In the genomic region with DNA sequence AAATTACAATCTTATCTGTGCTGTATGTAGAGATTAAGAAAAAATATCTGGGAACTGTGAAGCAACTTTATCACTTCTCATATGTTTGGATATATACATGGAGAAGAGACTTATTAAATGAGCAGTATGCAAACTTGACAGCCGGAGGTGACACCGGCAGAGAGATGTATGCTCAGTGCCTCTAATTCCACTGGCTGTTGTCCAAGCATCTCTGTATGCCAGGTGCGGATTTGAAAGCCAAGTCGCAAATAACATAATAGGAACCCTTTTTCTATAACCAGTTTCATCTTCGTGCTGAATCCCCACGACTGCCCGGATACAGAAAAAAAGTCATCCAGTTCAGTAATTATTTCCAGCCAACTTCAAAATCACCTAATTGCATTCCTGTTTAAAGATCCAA, we compare ENCODE assay signal across 22 mouse cellular contexts. TPM values are rescaled to one million over a fixed set of nuclear protein-coding genes. Genes with fewer than 3 reads are reported as not detected.
A peak's percentile ranks its signal among the peaks of the same experiment; 100 is the strongest.
DNase-seq lines count a peak whose midpoint lies in the region; ATAC-seq and TF ChIP-seq lines count a peak whose summit lies in the region.
"Had no signal": no experiment of that assay in that cellular context is flagged by ENCODE, and none has a peak within 500 bp of the region (broad histone marks: within the 10 kb centered on the region; RNA-seq: fewer than 3 reads in every experiment).

No protein-coding gene starts in this region.

- H3K36me3 ChIP-seq in embryonic facial prominence, embryonic 11.5 days (replicated peaks; ENCODE audit: control insufficient read depth, insufficient read depth, low read depth, low read length) = no peaks in the 10 kb centered on the region
- no peaks in the 10 kb centered on the region for H3K36me3 ChIP-seq in embryonic facial prominence, embryonic 10.5 days (replicated peaks)
- H3K36me3 ChIP-seq in midbrain, postnatal 0 days (ENCODE audit: insufficient read depth, low read length) = no peaks in the 10 kb centered on the region
- H3K36me3 ChIP-seq in midbrain, embryonic 10.5 days = no peaks in the 10 kb centered on the region
- no peaks in the 10 kb centered on the region for H3K36me3 ChIP-seq in neural tube, embryonic 15.5 days
- H3K36me3 ChIP-seq: heart, embryonic 13.5 days; hindbrain, embryonic 12.5 days had no signal

- no peak overlapping the region for H3K4me2 ChIP-seq in embryonic facial prominence, embryonic 11.5 days (ENCODE audit: low read depth, low read length)
- H3K4me2 ChIP-seq in midbrain, postnatal 0 days (ENCODE audit: low read depth, low read length, poor library complexity, severe bottlenecking) = no peak overlapping the region
- no peak overlapping the region for H3K4me2 ChIP-seq in neural tube, embryonic 15.5 days
- H3K4me2 ChIP-seq: heart, embryonic 13.5 days; hindbrain, embryonic 12.5 days; midbrain, embryonic 11.5 days had no signal

- WGBS in embryonic facial prominence, embryonic 11.5 days = 61% methylated on average over 7 of the region's 7 CpGs
- 75% methylated on average over 7 of the region's 7 CpGs for WGBS in embryonic facial prominence, embryonic 10.5 days
- WGBS in midbrain, postnatal 0 days = 78% methylated on average over 7 of the region's 7 CpGs
- 92% methylated on average over 7 of the region's 7 CpGs for WGBS in midbrain, embryonic 10.5 days
- WGBS in neural tube, embryonic 15.5 days = 76% methylated on average over 7 of the region's 7 CpGs

- peak; percentile 43 for DNase-seq in embryonic facial prominence, embryonic 11.5 days (ENCODE audit: low spot score)
- no peak for DNase-seq in embryonic facial prominence, embryonic 10.5 days (ENCODE audit: low spot score)
- DNase-seq in midbrain, postnatal 0 days (ENCODE audit: low spot score) = peak; percentile 20
- no peak for DNase-seq in midbrain, embryonic 10.5 days (ENCODE audit: low spot score)
- DNase-seq in cerebellum, adult 9-11 months = peak; percentile 49
- DNase-seq in yolk sac, embryonic 10.5 days (ENCODE audit: low spot score) = no peak
- no peak for DNase-seq in embryo, embryonic 9.5 days (ENCODE audit: extremely low spot score)
- DNase-seq: adrenal gland, postnatal 25 days; forebrain, postnatal 0 days; gastrocnemius, postnatal 25 days; heart, adult 18-20 months; heart, postnatal 14 days; kidney, adult 18-20 months; right cerebral cortex, postnatal 14 days had no signal

- ATAC-seq in embryonic facial prominence, embryonic 11.5 days (replicated peaks; ENCODE audit: insufficient number of reproducible peaks, low FRiP score, low TSS enrichment, low read depth) = no peak
- ATAC-seq in midbrain, postnatal 0 days (ENCODE audit: low FRiP score) = no peak
- no peak for ATAC-seq in neural tube, embryonic 15.5 days (ENCODE audit: low FRiP score)
- ATAC-seq: CD4-positive, CD25-positive, alpha-beta regulatory T cell, adult 4 months; forebrain, postnatal 0 days; inflammation-experienced regulatory T-cells, adult 6 months; lung, postnatal 0 days had no signal

- no peaks in the 10 kb centered on the region for H3K9me3 ChIP-seq in embryonic facial prominence, embryonic 11.5 days (replicated peaks; ENCODE audit: control insufficient read depth, low read length)
- no peaks in the 10 kb centered on the region for H3K9me3 ChIP-seq in embryonic facial prominence, embryonic 10.5 days
- no peaks in the 10 kb centered on the region for H3K9me3 ChIP-seq in midbrain, postnatal 0 days (ENCODE audit: low read length)
- H3K9me3 ChIP-seq in midbrain, embryonic 10.5 days (replicated peaks) = no peaks in the 10 kb centered on the region
- no peaks in the 10 kb centered on the region for H3K9me3 ChIP-seq in neural tube, embryonic 15.5 days (replicated peaks)
- H3K9me3 ChIP-seq: heart, embryonic 13.5 days; hindbrain, embryonic 12.5 days had no signal

- no peaks in the 10 kb centered on the region for H3K27me3 ChIP-seq in embryonic facial prominence, embryonic 11.5 days (ENCODE audit: control insufficient read depth, insufficient read depth, low read length)
- no peaks in the 10 kb centered on the region for H3K27me3 ChIP-seq in embryonic facial prominence, embryonic 10.5 days (replicated peaks; ENCODE audit: low read depth, poor library complexity, severe bottlenecking)
- no peaks in the 10 kb centered on the region for H3K27me3 ChIP-seq in midbrain, postnatal 0 days (ENCODE audit: insufficient read depth, low read length)
- H3K27me3 ChIP-seq in midbrain, embryonic 10.5 days (ENCODE audit: low read depth, poor library complexity, severe bottlenecking) = no peaks in the 10 kb centered on the region
- H3K27me3 ChIP-seq in neural tube, embryonic 15.5 days (replicated peaks) = no peaks in the 10 kb centered on the region
- H3K27me3 ChIP-seq: heart, embryonic 13.5 days; hindbrain, embryonic 12.5 days had no signal

- TF ChIP-seq CTCF in midbrain, postnatal 0 days (IDR thresholded peaks at IDR 0.05) = no peak

- H3K4me1 ChIP-seq in embryonic facial prominence, embryonic 11.5 days (ENCODE audit: control insufficient read depth, insufficient read depth, low read length) = no peaks in the 10 kb centered on the region
- peaks cover 18% of the 10 kb centered on the region; the same call in 1 of the 2 replicates for H3K4me1 ChIP-seq in embryonic facial prominence, embryonic 10.5 days
- no peaks in the 10 kb centered on the region for H3K4me1 ChIP-seq in midbrain, postnatal 0 days (ENCODE audit: insufficient read depth, low read length)
- no peaks in the 10 kb centered on the region for H3K4me1 ChIP-seq in midbrain, embryonic 10.5 days
- H3K4me1 ChIP-seq in neural tube, embryonic 15.5 days = no peaks in the 10 kb centered on the region
- H3K4me1 ChIP-seq: heart, embryonic 13.5 days; hindbrain, embryonic 12.5 days had no signal

- no peak overlapping the region for H3K4me3 ChIP-seq in embryonic facial prominence, embryonic 11.5 days (ENCODE audit: low read depth, low read length)
- no peak overlapping the region for H3K4me3 ChIP-seq in embryonic facial prominence, embryonic 10.5 days
- no peak overlapping the region for H3K4me3 ChIP-seq in midbrain, postnatal 0 days (ENCODE audit: low read depth, low read length)
- H3K4me3 ChIP-seq in midbrain, embryonic 10.5 days = no peak overlapping the region
- H3K4me3 ChIP-seq in neural tube, embryonic 15.5 days (replicated peaks) = no peak overlapping the region
- H3K4me3 ChIP-seq: heart, embryonic 13.5 days; hindbrain, embryonic 12.5 days had no signal

- no peak overlapping the region for H3K27ac ChIP-seq in embryonic facial prominence, embryonic 11.5 days (replicated peaks; ENCODE audit: low read depth, low read length)
- no peak overlapping the region for H3K27ac ChIP-seq in embryonic facial prominence, embryonic 10.5 days (replicated peaks)
- H3K27ac ChIP-seq in midbrain, postnatal 0 days (ENCODE audit: low read depth, low read length) = no peak overlapping the region
- no peak overlapping the region for H3K27ac ChIP-seq in midbrain, embryonic 10.5 days (replicated peaks)
- no peak overlapping the region for H3K27ac ChIP-seq in neural tube, embryonic 15.5 days (replicated peaks)
- H3K27ac ChIP-seq: heart, embryonic 13.5 days; hindbrain, embryonic 12.5 days; kidney, postnatal 0 days had no signal

- no peak overlapping the region for H3K9ac ChIP-seq in embryonic facial prominence, embryonic 11.5 days (replicated peaks; ENCODE audit: low read length)
- H3K9ac ChIP-seq in midbrain, postnatal 0 days (replicated peaks; ENCODE audit: low read length, poor library complexity, severe bottlenecking) = no peak overlapping the region
- H3K9ac ChIP-seq in neural tube, embryonic 15.5 days (replicated peaks) = no peak overlapping the region
- H3K9ac ChIP-seq: forebrain, postnatal 0 days; heart, embryonic 13.5 days; hindbrain, embryonic 12.5 days had no signal

RNA-seq across cellular contexts. Expression of gene Ift57, which starts 34.4 kb away (rescaled TPM):
- 30.5 and 32.9 TPM in 2 replicates for polyA plus RNA-seq in embryonic facial prominence, embryonic 11.5 days (2014; fragmentation: Nextera tagmentation; extraction: Ambion mirVana)
- polyA plus RNA-seq in embryonic facial prominence, embryonic 10.5 days (2016; fragmentation: Nextera tagmentation; extraction: Ambion mirVana) = 22.0 and 29.1 TPM in 2 replicates
- 16.1 and 17.6 TPM in 2 replicates for total RNA-seq in midbrain, postnatal 0 days (2014; rRNA removed)
- polyA plus RNA-seq in midbrain, postnatal 0 days (2015; fragmentation: Nextera tagmentation; extraction: Ambion mirVana) = 41.9 and 44.2 TPM in 2 replicates
- polyA plus RNA-seq in midbrain, embryonic 10.5 days (2016; fragmentation: Nextera tagmentation; extraction: Ambion mirVana) = 22.8 and 28.8 TPM in 2 replicates
- polyA plus RNA-seq in neural tube, embryonic 15.5 days (2015; fragmentation: Nextera tagmentation; extraction: Ambion mirVana) = 38.7 and 39.4 TPM in 2 replicates

Comparison
In these comparisons a context has a peak if more than half of its experiments do, and no peak if none do; other contexts are left out.
1. DNase-seq: peak in embryonic facial prominence, embryonic 11.5 days (single experiment), midbrain, postnatal 0 days (single experiment) and cerebellum, adult 9-11 months (single experiment); none in embryonic facial prominence, embryonic 10.5 days (single experiment), midbrain, embryonic 10.5 days (single experiment), yolk sac, embryonic 10.5 days (single experiment) and embryo, embryonic 9.5 days (single experiment).